Mouse (Mus musculus): ENCODE measurements around the gene Dut.

- TF ChIP-seq POLR2A (IDR thresholded peaks at IDR 0.05; ENCODE audit: borderline replicate concordance, extremely low read depth, low read depth, low read length), result no peak
- TF ChIP-seq CTCF (IDR thresholded peaks at IDR 0.05; ENCODE audit: insufficient read depth, low read length), result no peak
These were observed 18.2 kb upstream of the Dut start for GRCm38 (mm10) chr2:125228472-125229409.
